8 mouse cellular contexts compared by ENCODE assay signal in the genomic region with DNA sequence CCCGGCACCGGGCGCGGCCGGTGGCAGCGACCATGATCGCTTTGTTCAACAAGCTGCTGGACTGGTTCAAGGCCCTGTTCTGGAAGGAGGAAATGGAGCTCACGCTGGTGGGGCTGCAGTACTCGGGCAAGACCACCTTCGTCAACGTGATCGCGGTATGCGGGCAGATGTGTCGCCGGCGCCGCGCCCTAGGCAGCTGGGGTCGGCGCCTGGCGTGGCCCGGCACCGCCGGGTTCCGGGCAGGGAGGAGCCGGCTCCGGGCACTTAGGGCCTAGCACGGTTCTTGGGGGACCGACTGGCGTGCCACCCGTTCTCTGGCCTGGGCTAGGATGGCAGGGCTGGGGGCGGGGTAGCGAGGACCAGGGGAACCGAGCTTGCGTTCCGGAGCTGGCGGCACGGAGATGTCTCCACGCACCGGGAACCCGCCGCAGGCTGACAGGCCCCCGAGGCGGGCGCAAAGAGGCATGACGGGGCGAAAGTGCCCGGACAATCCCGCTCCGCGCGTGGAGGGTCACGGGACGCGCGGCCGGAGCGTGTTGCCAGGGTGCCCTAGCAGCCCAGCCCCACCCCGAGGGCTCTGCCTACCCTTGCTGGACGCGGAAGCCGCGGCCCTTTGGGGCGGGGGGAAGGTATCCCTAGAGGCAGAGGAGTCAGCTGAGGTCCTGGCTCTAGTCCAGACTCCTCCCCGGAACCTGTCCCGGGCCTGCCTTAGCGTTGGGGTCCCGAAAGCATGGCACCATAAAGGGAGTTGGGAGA. TPM values are rescaled to one million over a fixed set of nuclear protein-coding genes. Genes with fewer than 3 reads are reported as not detected.
DNase-seq lines count a peak whose midpoint lies in the region; ATAC-seq lines count a peak whose summit lies in the region.

No protein-coding gene starts in this region.

- intact Hi-C loops in gastrocnemius, postnatal 14 days (cut with DNase I; ENCODE audit: low total_unique reads) = no loop called here
- intact Hi-C loops in left cerebral cortex, postnatal 14 days (cut with DNase I) = loop anchor here (5.0 kb wide), 1 partner anchor 225 kb away; no protein-coding TSS in a partner anchor

- peak; percentile 84 for DNase-seq in adipocyte (ENCODE audit: low spot score)
- DNase-seq in embryo, embryonic 10 days (ENCODE audit: low spot score) = peak; percentile 59
- DNase-seq in gastrocnemius, postnatal 14 days = peak; percentile 91
- peak; percentile 82 to 89 for DNase-seq in left cerebral cortex, postnatal 14 days (ENCODE audit: low spot score in 2 of 2)
- peak; percentile 64 to 82 for DNase-seq in right cerebral cortex, adult 2 months (ENCODE audit: low spot score in 2 of 2)
- peak; percentile 73 for DNase-seq in urinary bladder, postnatal 10 days (ENCODE audit: low spot score)

- ATAC-seq in inflammation-experienced regulatory T-cells, adult 6 months = peak; percentile 16
- ATAC-seq in megakaryocyte progenitor cell, adult 5-6 weeks (replicated peaks; ENCODE audit: poor library complexity) = peak; percentile 67

RNA-seq across cellular contexts. Expression of gene Arl8a, which starts 0.5 kb away (rescaled TPM):
- total RNA-seq in gastrocnemius, postnatal 14 days (2021) = 10 to 100 TPM; 25.1 to 26.8 TPM
- 10 to 100 TPM; 10.6 to 19.4 (median 14.2) TPM for polyA plus RNA-seq in inflammation-experienced regulatory T-cells, adult 6 months (2017; shearing (Covaris generic))
- 100 to 1,000 TPM; 329 to 359 TPM for total RNA-seq in left cerebral cortex, postnatal 14 days (2021)
- 32.1 and 35.1 TPM in 2 replicates for total RNA-seq in megakaryocyte progenitor cell, adult 5-6 weeks (2015)
- 18.4 and 19.9 TPM in 2 replicates for total RNA-seq in megakaryocyte progenitor cell, adult 5-6 weeks (2017)

RNA-seq across cellular contexts. Expression of gene Ptpn7, which starts 14.6 kb away (rescaled TPM):
- total RNA-seq in gastrocnemius, postnatal 14 days (2021) = under 1 TPM; 0.18 to 0.41 TPM
- 100 to 1,000 TPM; 161 to 188 (median 171) TPM for polyA plus RNA-seq in inflammation-experienced regulatory T-cells, adult 6 months (2017; shearing (Covaris generic))
- under 1 TPM in 1 of 2 experiments, not detected in 1; 0.19 TPM for total RNA-seq in left cerebral cortex, postnatal 14 days (2021)
- total RNA-seq in megakaryocyte progenitor cell, adult 5-6 weeks (2015) = 75.0 and 75.4 TPM in 2 replicates
- 103 and 112 TPM in 2 replicates for total RNA-seq in megakaryocyte progenitor cell, adult 5-6 weeks (2017)

RNA-seq across cellular contexts. Expression of gene Gpr37l1, which starts 20.4 kb away (rescaled TPM):
- total RNA-seq in gastrocnemius, postnatal 14 days (2021) = 1 to 10 TPM in 1 of 2 experiments, under 1 TPM in 1; 0.78 to 2.5 TPM
- polyA plus RNA-seq in inflammation-experienced regulatory T-cells, adult 6 months (2017; shearing (Covaris generic)) = not detected
- 100 to 1,000 TPM; 148 to 163 TPM for total RNA-seq in left cerebral cortex, postnatal 14 days (2021)
- not detected in 2 replicates for total RNA-seq in megakaryocyte progenitor cell, adult 5-6 weeks (2015)
- not detected in 2 replicates for total RNA-seq in megakaryocyte progenitor cell, adult 5-6 weeks (2017)

RNA-seq across cellular contexts. Expression of gene Lgr6, which starts 42.0 kb away (rescaled TPM):
- total RNA-seq in gastrocnemius, postnatal 14 days (2021) = 1 to 10 TPM in 1 of 2 experiments, under 1 TPM in 1; 0.88 to 1.1 TPM
- polyA plus RNA-seq in inflammation-experienced regulatory T-cells, adult 6 months (2017; shearing (Covaris generic)) = under 1 TPM in 2 of 3 experiments, not detected in 1; 0.05 to 0.28 TPM
- 1 to 10 TPM; 2.7 TPM for total RNA-seq in left cerebral cortex, postnatal 14 days (2021)
- 0.05 TPM in 1 of 2 replicates, not detected in the other for total RNA-seq in megakaryocyte progenitor cell, adult 5-6 weeks (2015)
- total RNA-seq in megakaryocyte progenitor cell, adult 5-6 weeks (2017) = 0.08 TPM in 1 of 2 replicates, not detected in the other

Comparison
In these comparisons a context has a peak if more than half of its experiments do, and no peak if none do; other contexts are left out.
1. Peak in every context shown above with its lines: DNase-seq and ATAC-seq.
2. RNA of gene Arl8a, which starts 0.5 kb away (total RNA-seq): 329 to 359 TPM in left cerebral cortex, postnatal 14 days; 18.4 to 35.1 TPM in megakaryocyte progenitor cell, adult 5-6 weeks and 25.1 to 26.8 TPM in gastrocnemius, postnatal 14 days; every median in the first group is over 4 times any median in the second.
3. RNA of gene Ptpn7, which starts 14.6 kb away (total RNA-seq): 75.0 to 112 TPM in megakaryocyte progenitor cell, adult 5-6 weeks; 0.18 to 0.41 TPM in gastrocnemius, postnatal 14 days and 0.19 TPM in left cerebral cortex, postnatal 14 days; every median in the first group is over 10 times any median in the second.
4. RNA of gene Gpr37l1, which starts 20.4 kb away (total RNA-seq): 148 to 163 TPM in left cerebral cortex, postnatal 14 days; 0.78 to 2.5 TPM in gastrocnemius, postnatal 14 days and not detected in megakaryocyte progenitor cell, adult 5-6 weeks; every median in the first group is over 10 times any median in the second.